Mouse (Mus musculus) MEL (cell line): ENCODE results near the gene Nup54.

Experiments used
- MAX ChIP-seq: IDR thresholded peaks from 2 replicates; pipeline ENCODE4 v1.6.1; 2011; ENCODE audit warnings: low read length, improper control_type of control experiment
- TBP ChIP-seq: IDR thresholded peaks from 2 replicates; pipeline ENCODE4 v1.8.0; 2011; ENCODE audit warnings: low read depth, low read length, improper control_type of control experiment
- USF1 ChIP-seq: IDR thresholded peaks from 2 replicates; pipeline ENCODE4 v1.6.1; 2014; ENCODE audit warnings: low read depth, mild to moderate bottlenecking, inconsistent platforms, low read length, improper control_type of control experiment, moderate library complexity

- TF ChIP-seq TBP (no peak), MAX (no peak), USF1 (no peak)
Observed at GRCm38 (mm10) chr5:92384855-92385254, 50.2 kb downstream of the Nup54 start.
